Mouse (Mus musculus): Measurements from ENCODE around the gene Pimreg.

- TF ChIP-seq GATA1 (IDR thresholded peaks at IDR 0.05; ENCODE audit: borderline replicate concordance, low read length) (no peak), CTCF (IDR thresholded peaks at IDR 0.05; ENCODE audit: low read depth, low read length) (no peak), TAL1 (conservative IDR thresholded peaks at IDR 0.05; ENCODE audit: low read depth, low read length) (no peak)
Measured at GRCm38 (mm10) chr11:72065103-72065502, 23.3 kb downstream of the Pimreg start.

Data from G1E (cell line).